Mouse (Mus musculus) CH12.LX (cell line): Measurements from ENCODE around the gene Thrb. TPM values are rescaled to one million over a fixed set of nuclear protein-coding genes. Genes with fewer than 3 reads are reported as not detected.

Experiments
- DNase-seq: peaks from one replicate; pipeline ENCODE4 v3.0.0-alpha.2; 2013; ENCODE audit errors: extremely low read depth
- H3K27ac ChIP-seq: 2 replicates; pipeline ENCODE4 v1.5.1; 2012; ENCODE audit warnings: low read depth, mild to moderate bottlenecking, control low read depth, moderate library complexity; ENCODE audit not compliant: insufficient read depth
- H3K27me3 ChIP-seq: replicated peaks from 2 replicates; pipeline ENCODE3; 2012; ENCODE audit warnings: inconsistent platforms
- H3K36me3 ChIP-seq, 2 experiments: replicated peaks in 1 of 2; 2 replicates each; pipeline versions ENCODE3 to v1.6.1; 2012; ENCODE audit warnings: inconsistent platforms in 1 of 2, low read length in 1 of 2, mild to moderate bottlenecking in 1 of 2, mixed read lengths in 1 of 2, moderate library complexity in 1 of 2; ENCODE audit not compliant: control insufficient read depth in 1 of 2, insufficient read depth in 1 of 2
- H3K4me1 ChIP-seq, 2 experiments: 2 replicates each; pipeline ENCODE4 v1.6.1; 2012; ENCODE audit warnings: inconsistent platforms in 1 of 2, moderate library complexity in 1 of 2; ENCODE audit not compliant: insufficient read depth in 2 of 2, control insufficient read depth in 1 of 2
- H3K4me2 ChIP-seq: 2 replicates; pipeline ENCODE4 v1.6.1; 2012; ENCODE audit warnings: low read depth, mild to moderate bottlenecking, control low read depth; ENCODE audit not compliant: poor library complexity, insufficient read depth, severe bottlenecking
- H3K4me3 ChIP-seq, 3 experiments: fragments of 150-350 bp in 1 of 3; sonication (generic) in 1 of 3; replicated peaks in 1 of 3; 2 replicates each; pipeline versions ENCODE3 to v1.5.1; 2011 to 2012; ENCODE audit warnings: low read depth in 2 of 3, low read length in 2 of 3, mild to moderate bottlenecking in 2 of 3, moderate library complexity in 2 of 3, control low read depth in 1 of 3, improper control_type of control experiment in 1 of 3, inconsistent platforms in 1 of 3, mixed read lengths in 1 of 3; ENCODE audit not compliant: poor library complexity in 1 of 3
- H3K79me2 ChIP-seq: replicated peaks from 2 replicates; pipeline ENCODE4 v1.6.1; 2012; ENCODE audit warnings: mild to moderate bottlenecking, moderate library complexity; ENCODE audit not compliant: control insufficient read depth, poor library complexity, insufficient read depth, severe bottlenecking; ENCODE audit errors: extremely low read depth
- H3K9ac ChIP-seq: 2 replicates; pipeline ENCODE4 v1.6.1; 2012; ENCODE audit warnings: low read depth, mild to moderate bottlenecking, control low read depth, moderate library complexity; ENCODE audit not compliant: insufficient read depth
- H3K9me3 ChIP-seq: replicated peaks from 2 replicates; pipeline ENCODE3; 2012; ENCODE audit warnings: low read length, inconsistent platforms, mixed read lengths
- BHLHE40 ChIP-seq: IDR thresholded peaks from 2 replicates; pipeline ENCODE4 v1.6.1; 2011; ENCODE audit warnings: mild to moderate bottlenecking, low read depth, low read length, improper control_type of control experiment
- CHD1 ChIP-seq: IDR thresholded peaks from 2 replicates; pipeline ENCODE4 v1.6.1; 2012; ENCODE audit warnings: low read depth, low read length, improper control_type of control experiment, inconsistent platforms
- CHD2 ChIP-seq: IDR thresholded peaks from 2 replicates; pipeline ENCODE4 v1.6.1; 2011; ENCODE audit warnings: low read length, improper control_type of control experiment
- E2F4 ChIP-seq: IDR thresholded peaks from 2 replicates; pipeline ENCODE4 v1.6.1; 2011; ENCODE audit warnings: low read depth, low read length, improper control_type of control experiment; ENCODE audit not compliant: insufficient replicate concordance
- EP300 ChIP-seq: IDR thresholded peaks from 2 replicates; pipeline ENCODE4 v1.6.1; 2011; ENCODE audit warnings: low read length, improper control_type of control experiment
- ETS1 ChIP-seq: conservative IDR thresholded peaks from 2 replicates; pipeline ENCODE4 v1.6.1; 2012; ENCODE audit warnings: low read depth, mild to moderate bottlenecking, inconsistent platforms, low read length, improper control_type of control experiment, moderate library complexity
- HCFC1 ChIP-seq: IDR thresholded peaks from 2 replicates; pipeline ENCODE4 v1.6.1; 2012; ENCODE audit warnings: low read depth, mild to moderate bottlenecking, inconsistent platforms, low read length, improper control_type of control experiment
- JUN ChIP-seq: IDR thresholded peaks from 2 replicates; pipeline ENCODE4 v1.6.1; 2011; ENCODE audit warnings: low read depth, mild to moderate bottlenecking, low read length, improper control_type of control experiment, moderate library complexity; ENCODE audit not compliant: insufficient read depth
- KAT2A ChIP-seq: IDR thresholded peaks from 2 replicates; pipeline ENCODE4 v1.6.1; 2012; ENCODE audit warnings: low read length, improper control_type of control experiment, inconsistent platforms; ENCODE audit not compliant: insufficient replicate concordance
- MAX ChIP-seq: IDR thresholded peaks from 2 replicates; pipeline ENCODE4 v1.6.1; 2011; ENCODE audit warnings: low read length, improper control_type of control experiment
- MAZ ChIP-seq: IDR thresholded peaks from 2 replicates; pipeline ENCODE4 v1.6.1; 2012; ENCODE audit warnings: low read depth, mild to moderate bottlenecking, inconsistent platforms, low read length, improper control_type of control experiment, moderate library complexity
- NRF1 ChIP-seq: IDR thresholded peaks from 2 replicates; pipeline ENCODE4 v1.6.1; 2014; ENCODE audit warnings: low read depth, mild to moderate bottlenecking, inconsistent platforms, low read length, improper control_type of control experiment, moderate library complexity
- PAX5 ChIP-seq: IDR thresholded peaks from 2 replicates; pipeline ENCODE4 v1.6.1; 2012; ENCODE audit warnings: low read length, inconsistent platforms, mixed read lengths
- POLR2AphosphoS2 ChIP-seq: IDR thresholded peaks from 2 replicates; pipeline ENCODE4 v1.6.1; 2011; ENCODE audit warnings: low read depth, low read length, improper control_type of control experiment
- RAD21 ChIP-seq: IDR thresholded peaks from 2 replicates; pipeline ENCODE4 v1.6.1; 2011; ENCODE audit warnings: low read depth, mild to moderate bottlenecking, low read length, improper control_type of control experiment, moderate library complexity
- RCOR1 ChIP-seq: conservative IDR thresholded peaks from 2 replicates; pipeline ENCODE4 v1.6.1; 2012; ENCODE audit warnings: low read depth, mild to moderate bottlenecking, inconsistent platforms, low read length, improper control_type of control experiment
- SIN3A ChIP-seq: IDR thresholded peaks from 2 replicates; pipeline ENCODE4 v1.6.1; 2012; ENCODE audit warnings: low read length, improper control_type of control experiment, inconsistent platforms
- TBP ChIP-seq: conservative IDR thresholded peaks from 2 replicates; pipeline ENCODE4 v1.6.1; 2011; ENCODE audit warnings: low read depth, low read length, improper control_type of control experiment
- USF1 ChIP-seq: IDR thresholded peaks from 2 replicates; pipeline ENCODE4 v1.6.1; 2014; ENCODE audit warnings: low read depth, mild to moderate bottlenecking, inconsistent platforms, low read length, improper control_type of control experiment
- USF2 ChIP-seq: conservative IDR thresholded peaks from 2 replicates; pipeline ENCODE4 v1.6.1; 2011; ENCODE audit warnings: low read depth, low read length, improper control_type of control experiment
- ZC3H11A ChIP-seq: IDR thresholded peaks from 2 replicates; pipeline ENCODE4 v1.6.1; 2012; ENCODE audit warnings: low read depth, mild to moderate bottlenecking, inconsistent platforms, low read length, improper control_type of control experiment
- ZKSCAN1 ChIP-seq: IDR thresholded peaks from 2 replicates; pipeline ENCODE4 v1.6.1; 2012; ENCODE audit warnings: low read depth, inconsistent platforms, low read length, improper control_type of control experiment, borderline replicate concordance
- ZNF384 ChIP-seq: IDR thresholded peaks from 2 replicates; pipeline ENCODE4 v1.6.1; 2012; ENCODE audit warnings: low read depth, low read length, improper control_type of control experiment, inconsistent platforms
- dilution Hi-C: fragments of 300-500 bp; cut with MboI; formaldehyde crosslinking; loops from 2 replicates; pipeline ENCODE4 v1.14.3; 2020; ENCODE audit warnings: low sequenced_read_pairs; ENCODE audit not compliant: extremely low pct_unique_long_range_greater_than_20kb, extremely low pct_ligation_motif_present
- in situ Hi-C: fragments of 300-500 bp; cut with MboI; formaldehyde crosslinking; loops from 3 replicates; pipeline ENCODE4 v1.14.3; 2019; ENCODE audit warnings: low sequenced_read_pairs, low pct_ligation_motif_present, low pct_unique_long_range_greater_than_20kb, mixed read lengths
- polyA plus RNA-seq: library from polyadenylated mRNA; unstranded; fragments of >175 nt; gene quantifications from 2 replicates; pipeline ENCODE4 v1.2.1, GENCODE M21; 2012; ENCODE audit warnings: low read depth; ENCODE audit not compliant: insufficient read length
- total RNA-seq, 2 experiments: library from RNA; depleted of rRNA; stranded (reverse); fragments of 300-350 nt in 1 of 2; fragments of >200 nt in 1 of 2; gene quantifications; 2 replicates each; pipeline ENCODE4 v1.2.3; 2012 to 2014

The Thrb gene
- total and polyA plus RNA-seq, 3 experiments = 0.56 to 1.6 (median 0.60) TPM

DNA sequence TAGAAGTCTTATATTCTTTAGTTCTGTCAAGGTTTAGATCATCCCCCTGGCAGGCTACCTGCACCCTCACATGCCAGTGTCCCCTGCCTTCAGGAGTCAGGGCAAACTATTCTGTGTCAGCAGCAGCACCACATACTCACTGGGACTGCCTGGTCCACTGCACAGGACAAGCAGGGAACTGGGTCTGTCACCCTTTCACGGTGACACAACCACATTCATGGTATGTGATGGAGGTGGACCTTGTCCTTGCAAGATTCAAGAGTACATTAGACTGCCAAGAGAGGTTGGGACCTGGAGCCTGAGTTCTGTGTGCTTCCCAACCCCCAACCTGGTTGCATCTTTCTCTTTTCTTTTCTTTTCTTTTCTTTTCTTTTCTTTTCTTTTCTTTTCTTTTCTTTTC is 24.8 kb downstream of the Thrb start:
- Histone ChIP-seq H3K27ac (no peak overlapping the region), H3K9me3 (no peaks in the 10 kb centered on the region), H3K9ac (no peak overlapping the region), H3K36me3 (no peaks in the 10 kb centered on the region), H3K4me3 (no peak overlapping the region), H3K4me2 (no peak overlapping the region), H3K27me3 (no peaks in the 10 kb centered on the region), H3K79me2 (no peaks in the 10 kb centered on the region), H3K4me1 (no peaks in the 10 kb centered on the region)
- in situ Hi-C loops = no loop called here
- dilution Hi-C loops = no loop called here
- DNase-seq = no peak
- no peak for TF ChIP-seq CHD2
- TF ChIP-seq E2F4 = no peak
- TF ChIP-seq RAD21 = no peak
- no peak for TF ChIP-seq POLR2AphosphoS2
- no peak for TF ChIP-seq KAT2A
- TF ChIP-seq ZKSCAN1 = no peak
- TF ChIP-seq BHLHE40 = no peak
- no peak for TF ChIP-seq EP300
- no peak for TF ChIP-seq MAZ
- no peak for TF ChIP-seq HCFC1
- no peak for TF ChIP-seq RCOR1
- TF ChIP-seq ETS1 = no peak
- no peak for TF ChIP-seq PAX5
- no peak for TF ChIP-seq SIN3A
- TF ChIP-seq NRF1 = no peak
- TF ChIP-seq CHD1 = no peak
- no peak for TF ChIP-seq TBP
- TF ChIP-seq USF1 = no peak
- TF ChIP-seq JUN = no peak
- no peak for TF ChIP-seq MAX

GRCm38 (mm10) chr14:17685491-17685890 is 25.4 kb downstream of the Thrb start:
- in situ Hi-C loops = no loop called here
- H3K4me3 ChIP-seq = no peak overlapping the region
- H3K9me3 ChIP-seq = no peaks in the 10 kb centered on the region
- TF ChIP-seq USF2 (no peak), ETS1 (no peak), E2F4 (no peak), HCFC1 (no peak), ZC3H11A (no peak), BHLHE40 (no peak), CHD2 (no peak), EP300 (no peak), MAX (no peak), ZNF384 (no peak), JUN (no peak), KAT2A (no peak)
- TF ChIP-seq, all 38 proteins: peak for 0
- no peak overlapping the region for H3K4me2 ChIP-seq
- dilution Hi-C loops = no loop called here
- no peak overlapping the region for H3K9ac ChIP-seq
- no peaks in the 10 kb centered on the region for H3K36me3 ChIP-seq
- no peaks in the 10 kb centered on the region for H3K4me1 ChIP-seq
- no peak for DNase-seq
- H3K27me3 ChIP-seq = no peaks in the 10 kb centered on the region
- H3K27ac ChIP-seq = no peak overlapping the region
- H3K79me2 ChIP-seq = no peaks in the 10 kb centered on the region
